ENCODE assay signal across 13 mouse cellular contexts in the genomic region with DNA sequence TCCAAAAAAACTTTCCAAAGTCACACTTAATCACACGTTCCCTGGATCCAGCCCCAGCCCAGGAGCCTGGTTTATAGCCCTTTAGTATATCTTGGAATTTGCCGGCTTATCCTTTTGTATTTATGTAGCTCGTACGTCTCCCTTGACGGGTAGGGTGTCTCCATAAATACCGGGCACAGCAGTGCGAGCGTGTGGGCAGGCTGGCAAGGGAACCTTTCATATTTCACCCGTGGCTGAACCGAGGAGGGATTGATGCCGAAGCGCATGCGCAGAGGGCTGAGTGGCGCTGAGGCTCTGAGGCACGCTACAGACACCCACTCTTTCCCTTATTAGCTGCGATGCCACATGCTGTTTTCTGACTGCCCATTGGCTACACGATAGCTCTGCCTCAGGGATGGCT.
DNase-seq lines count a peak whose midpoint lies in the region; ATAC-seq and TF ChIP-seq lines count a peak whose summit lies in the region.
"Had no signal": no experiment of that assay in that cellular context is flagged by ENCODE, and none has a peak within 500 bp of the region (broad histone marks: within the 10 kb centered on the region; RNA-seq: fewer than 3 reads in every experiment).

No protein-coding gene starts in this region.

- peak; percentile 30 to 40 for DNase-seq in cerebellum, adult 2 months
- DNase-seq in G1E (ENCODE audit: low spot score) = no peak
- peak; percentile 16 to 31 for DNase-seq in frontal cortex, postnatal 14 days (ENCODE audit: low spot score in 2 of 2)
- peak; percentile 42 to 65 for DNase-seq in left cerebral cortex, postnatal 25 days (ENCODE audit: low spot score in 2 of 2)
- no peak for DNase-seq in heart, postnatal 4 days
- no peak for DNase-seq in heart, adult 18-20 months
- DNase-seq: adrenal gland, adult 8-10 months; gastrocnemius, postnatal 25 days; heart, postnatal 10 days; thymus, postnatal 14 days had no signal

- 13% methylated on average over 17 of the region's 17 CpGs for WGBS in cerebellum, adult 2 months

- no peaks in the 10 kb centered on the region for H3K36me3 ChIP-seq in G1E (replicated peaks)
- H3K36me3 ChIP-seq: intestine, embryonic 15.5 days had no signal

- H3K9me3 ChIP-seq in G1E (replicated peaks) = peaks cover 82% of the 10 kb centered on the region
- H3K9me3 ChIP-seq: intestine, embryonic 15.5 days had no signal

- no peak overlapping the region for H3K27ac ChIP-seq in cerebellum, adult 2 months (ENCODE audit: insufficient read depth, low read length)
- H3K27ac ChIP-seq: intestine, embryonic 15.5 days had no signal

- peaks cover 10% of the 10 kb centered on the region for H3K4me1 ChIP-seq in cerebellum, adult 2 months (ENCODE audit: control insufficient read depth, insufficient read depth, low read length)
- H3K4me1 ChIP-seq in G1E (ENCODE audit: insufficient read depth, low read depth, low read length) = no peaks in the 10 kb centered on the region
- H3K4me1 ChIP-seq: intestine, embryonic 15.5 days had no signal

- no peak for TF ChIP-seq CTCF in cerebellum, adult 2 months (IDR thresholded peaks at IDR 0.05; ENCODE audit: borderline replicate concordance, insufficient read depth, low read depth, low read length)
- TF ChIP-seq CTCF in G1E (IDR thresholded peaks at IDR 0.05; ENCODE audit: low read depth, low read length) = no peak

- TF ChIP-seq POLR2A in cerebellum, adult 2 months (IDR thresholded peaks at IDR 0.05; ENCODE audit: borderline replicate concordance, insufficient read depth, low read length) = no peak

- intact Hi-C loops in left cerebral cortex, postnatal 25 days (cut with DNase I) = no loop called here

- H3K27me3 ChIP-seq in cerebellum, adult 2 months (ENCODE audit: control insufficient read depth, insufficient read depth, low read length) = no peaks in the 10 kb centered on the region
- no peaks in the 10 kb centered on the region for H3K27me3 ChIP-seq in G1E (ENCODE audit: insufficient read depth, low read length)
- H3K27me3 ChIP-seq: intestine, embryonic 15.5 days had no signal

- H3K4me3 ChIP-seq in cerebellum, adult 2 months (replicated peaks; ENCODE audit: insufficient read depth, low read depth, low read length) = peak overlapping the region; percentile 20
- H3K4me3 ChIP-seq in G1E (ENCODE audit: low read depth, low read length) = peak overlapping the region; percentile 29; the same call in 1 of the 2 replicates
- H3K4me3 ChIP-seq: intestine, embryonic 15.5 days had no signal

- no peak for ATAC-seq in cerebellum, adult (ENCODE audit: insufficient number of reproducible peaks, low FRiP score, low TSS enrichment)
- ATAC-seq in G1E (ENCODE audit: extremely low read depth, insufficient number of reproducible peaks, low FRiP score, poor library complexity, severe bottlenecking) = no peak
- ATAC-seq in monocyte, adult 5-6 weeks (replicated peaks; ENCODE audit: insufficient number of reproducible peaks, low FRiP score, low TSS enrichment, poor library complexity, severe bottlenecking) = no peak
- ATAC-seq: intestine, embryonic 15.5 days had no signal

Comparison
In these comparisons a context has a peak if more than half of its experiments do, and no peak if none do; other contexts are left out.
1. DNase-seq: peak in cerebellum, adult 2 months (2 of 2), frontal cortex, postnatal 14 days (2 of 2) and left cerebral cortex, postnatal 25 days (2 of 2); none in G1E (single experiment), heart, postnatal 4 days (single experiment) and heart, adult 18-20 months (0 of 2).